Mouse (Mus musculus) testis, adult 2 months (tissue): ENCODE data around the gene Zfp553. TPM values are rescaled to one million over a fixed set of nuclear protein-coding genes. Genes with fewer than 3 reads are reported as not detected.
"Not testable (repeated sequence)": the region's sequence is repeated elsewhere in the genome, so short reads cannot be mapped to it uniquely, and the experiment has no call there.

Experiments used
- H3K27ac ChIP-seq: fragments of 200-500 bp; 2 replicates; pipeline ENCODE4 v1.5.1; 2012; ENCODE audit warnings: low read depth, low read length; ENCODE audit not compliant: control insufficient read depth, insufficient read depth
- H3K27me3 ChIP-seq: fragments of 200-500 bp; 2 replicates; pipeline ENCODE4 v1.6.1; 2012; ENCODE audit warnings: mild to moderate bottlenecking, low read length, moderate library complexity; ENCODE audit not compliant: control insufficient read depth, insufficient read depth
- H3K36me3 ChIP-seq: fragments of 200-500 bp; 2 replicates; pipeline ENCODE4 v1.6.1; 2012; ENCODE audit warnings: mild to moderate bottlenecking, low read length; ENCODE audit not compliant: control insufficient read depth, insufficient read depth
- H3K4me1 ChIP-seq: fragments of 200-500 bp; 2 replicates; pipeline ENCODE4 v1.6.1; 2012; ENCODE audit warnings: low read length; ENCODE audit not compliant: control insufficient read depth, insufficient read depth
- H3K4me3 ChIP-seq: fragments of 200-500 bp; 2 replicates; pipeline ENCODE4 v1.5.1; 2012; ENCODE audit warnings: low read depth, mild to moderate bottlenecking, low read length, moderate library complexity, mixed read lengths; ENCODE audit not compliant: control insufficient read depth
- CTCF ChIP-seq: fragments of 200-500 bp; IDR thresholded peaks from 2 replicates; pipeline ENCODE4 v1.5.1; 2012; ENCODE audit warnings: low read depth, mild to moderate bottlenecking, inconsistent platforms, low read length, moderate library complexity; ENCODE audit not compliant: control insufficient read depth, insufficient read depth, insufficient replicate concordance
- POLR2A ChIP-seq: fragments of 200-500 bp; IDR thresholded peaks from 2 replicates; pipeline ENCODE4 v1.6.1; 2012; ENCODE audit warnings: low read depth, mild to moderate bottlenecking, inconsistent platforms, low read length, moderate library complexity; ENCODE audit not compliant: control insufficient read depth
- polyA plus RNA-seq: library from polyadenylated mRNA; depleted of rRNA; stranded (reverse); fragments of >200 nt; gene quantifications from 2 replicates; pipeline ENCODE4 v1.2.3, GENCODE M21; 2012

Gene Zfp553
- polyA plus RNA-seq, 1 experiment, result 3.7 TPM

GRCm38 (mm10) chr7:127243870-127244657 lies 11.2 kb downstream of the Zfp553 start, which contains the start of gene Zfp771:
Zfp771 (plus strand) TSS chr7:127244274.
- peaks cover 11% of the 10 kb centered on the region for H3K4me1 ChIP-seq
- no peaks in the 10 kb centered on the region for H3K27me3 ChIP-seq
- TF ChIP-seq CTCF (no peak), POLR2A (peak; percentile 79)
- H3K27ac ChIP-seq, result peak within 1 kb of the TSS; percentile 90
- no peaks in the 10 kb centered on the region for H3K36me3 ChIP-seq
- peak within 1 kb of the TSS; percentile 83 for H3K4me3 ChIP-seq

GRCm38 (mm10) chr7:127244658-127245510 lies 12.0 kb downstream of the Zfp553 start:
- no peak for TF ChIP-seq POLR2A
- no peak for TF ChIP-seq CTCF
- peaks cover 11% of the 10 kb centered on the region for H3K4me1 ChIP-seq
- peak overlapping the region; percentile 81 for H3K4me3 ChIP-seq
- H3K27me3 ChIP-seq, result no peaks in the 10 kb centered on the region
- no peaks in the 10 kb centered on the region; the same call in 1 of the 2 replicates for H3K36me3 ChIP-seq
- H3K27ac ChIP-seq, result peak overlapping the region; percentile 90

GRCm38 (mm10) chr7:127250511-127250910 lies 17.6 kb downstream of the Zfp553 start:
- not testable (repeated sequence) for H3K4me3 ChIP-seq, H3K27me3 ChIP-seq, H3K27ac ChIP-seq, H3K36me3 ChIP-seq, H3K4me1 ChIP-seq

- no peak overlapping the region for H3K4me3 ChIP-seq
- no peak overlapping the region for H3K27ac ChIP-seq
- TF ChIP-seq CTCF (no peak), POLR2A (no peak)
- no peaks in the 10 kb centered on the region for H3K27me3 ChIP-seq
- no peaks in the 10 kb centered on the region; the same call in 1 of the 2 replicates for H3K36me3 ChIP-seq
- peaks cover 3% of the 10 kb centered on the region for H3K4me1 ChIP-seq
Measured at GRCm38 (mm10) chr7:127252414-127252813, 19.6 kb downstream of the Zfp553 start.

GRCm38 (mm10) chr7:127253341-127253740 lies 20.5 kb downstream of the Zfp553 start:
- no peak for TF ChIP-seq POLR2A
- TF ChIP-seq CTCF, result no peak
- Histone ChIP-seq H3K36me3 (no peaks in the 10 kb centered on the region; the same call in 1 of the 2 replicates), H3K27ac (0 out of 2 replicates have a peak overlapping the region, but pooled peaks have one; percentile 0), H3K27me3 (no peaks in the 10 kb centered on the region), H3K4me1 (peaks cover 3% of the 10 kb centered on the region), H3K4me3 (peak overlapping the region; percentile 58)

- Histone ChIP-seq H3K4me1 (peaks cover 3% of the 10 kb centered on the region), H3K27me3 (no peaks in the 10 kb centered on the region), H3K36me3 (no peaks in the 10 kb centered on the region; the same call in 1 of the 2 replicates), H3K4me3 (peak overlapping the region; percentile 58), H3K27ac (peak overlapping the region; percentile 86)
- TF ChIP-seq POLR2A, result 0 out of 2 replicates have a peak, but pooled peaks have one; percentile 37
- no peak for TF ChIP-seq CTCF
Measured at GRCm38 (mm10) chr7:127253821-127254769, 21.2 kb downstream of the Zfp553 start.
